Mouse (Mus musculus) heart, adult 2 months (tissue): ENCODE measurements around the gene Akap9.
"Not testable (repeated sequence)": the region's sequence is repeated elsewhere in the genome, so short reads cannot be mapped to it uniquely, and the experiment has no call there.

Experiments
- CTCF ChIP-seq: fragments of 200-600 bp; IDR thresholded peaks from 2 replicates; pipeline ENCODE4 v1.8.1; 2022; ENCODE audit warnings: antibody characterized with exemption, mild to moderate bottlenecking, moderate library complexity
- EP300 ChIP-seq: fragments of 200-500 bp; IDR thresholded peaks from 2 replicates; pipeline ENCODE4 v1.6.1; 2011; ENCODE audit warnings: low read depth, low read length, control low read depth; ENCODE audit not compliant: insufficient read depth

- not testable (repeated sequence) for TF ChIP-seq CTCF, EP300
Measured at GRCm38 (mm10) chr5:4017646-4018045, 89.8 kb downstream of the Akap9 start.
